Mouse (Mus musculus) limb, embryonic 13.5 days (tissue): ENCODE measurements around the gene Fzd7. TPM values are rescaled to one million over a fixed set of nuclear protein-coding genes. Genes with fewer than 3 reads are reported as not detected.

ENCODE experiments used
- ATAC-seq: fragments of 200-750 bp; cut with Nextera tagmentation; 2 replicates; pipeline ENCODE4 v1.8.0; 2017; ENCODE audit warnings: low read depth, moderate number of reproducible peaks, moderate TSS enrichment; ENCODE audit not compliant: low FRiP score
- H3K27ac ChIP-seq: fragments of 300-500 bp; sonication (generic); 2 replicates; pipeline ENCODE4 v1.5.1; 2015; ENCODE audit warnings: inconsistent platforms, mild to moderate bottlenecking, moderate library complexity
- H3K27me3 ChIP-seq: fragments of 300-500 bp; sonication (generic); 2 replicates; pipeline ENCODE4 v1.6.1; 2015; ENCODE audit warnings: mild to moderate bottlenecking, inconsistent platforms
- H3K36me3 ChIP-seq: fragments of 300-500 bp; sonication (generic); 2 replicates; pipeline ENCODE4 v1.6.1; 2015; ENCODE audit warnings: inconsistent platforms, mild to moderate bottlenecking, moderate library complexity
- H3K4me1 ChIP-seq: fragments of 300-500 bp; sonication (generic); 2 replicates; pipeline ENCODE4 v1.6.1; 2015; ENCODE audit warnings: inconsistent platforms
- H3K4me2 ChIP-seq: fragments of 300-500 bp; sonication (generic); replicated peaks from 2 replicates; pipeline ENCODE4 v1.6.1; 2015; ENCODE audit warnings: inconsistent platforms, mild to moderate bottlenecking, moderate library complexity
- H3K4me3 ChIP-seq: fragments of 300-500 bp; sonication (generic); 2 replicates; pipeline ENCODE4 v1.5.1; 2015; ENCODE audit warnings: moderate library complexity, mild to moderate bottlenecking, inconsistent platforms
- H3K9ac ChIP-seq: fragments of 300-500 bp; sonication (generic); 2 replicates; pipeline ENCODE4 v1.6.1; 2015; ENCODE audit warnings: mild to moderate bottlenecking, inconsistent platforms
- H3K9me3 ChIP-seq: fragments of 300-500 bp; sonication (generic); 2 replicates; pipeline ENCODE4 v1.6.1; 2016; ENCODE audit warnings: inconsistent platforms
- WGBS: fragments of 180-500 bp; shearing (Covaris S2); methylation state at CpG from one replicate; pipeline ENCODE4 v1.1.7; 2015; 5-methylcytosine and 5-hydroxymethylcytosine counted together
- polyA plus RNA-seq: library from polyadenylated mRNA; unstranded; fragments of >200 nt; fragmentation: Nextera tagmentation; extraction: Ambion mirVana; gene quantifications from 2 replicates; pipeline ENCODE4 v1.2.1, GENCODE M21; 2015

Fzd7 gene
- polyA plus RNA-seq, 1 experiment from 2014 or later = 13.4 TPM

GRCm38 (mm10) chr1:59472368-59473180 lies 9.7 kb upstream of the Fzd7 start:
- no peak for ATAC-seq
- Histone ChIP-seq H3K4me3 (no peak overlapping the region), H3K9ac (no peak overlapping the region), H3K27ac (no peak overlapping the region), H3K4me1 (peaks cover 31% of the 10 kb centered on the region), H3K36me3 (no peaks in the 10 kb centered on the region), H3K4me2 (peak overlapping the region; percentile 29), H3K27me3 (no peaks in the 10 kb centered on the region), H3K9me3 (no peaks in the 10 kb centered on the region)
- 7% methylated on average over 9 of the region's 11 CpGs for WGBS

DNA sequence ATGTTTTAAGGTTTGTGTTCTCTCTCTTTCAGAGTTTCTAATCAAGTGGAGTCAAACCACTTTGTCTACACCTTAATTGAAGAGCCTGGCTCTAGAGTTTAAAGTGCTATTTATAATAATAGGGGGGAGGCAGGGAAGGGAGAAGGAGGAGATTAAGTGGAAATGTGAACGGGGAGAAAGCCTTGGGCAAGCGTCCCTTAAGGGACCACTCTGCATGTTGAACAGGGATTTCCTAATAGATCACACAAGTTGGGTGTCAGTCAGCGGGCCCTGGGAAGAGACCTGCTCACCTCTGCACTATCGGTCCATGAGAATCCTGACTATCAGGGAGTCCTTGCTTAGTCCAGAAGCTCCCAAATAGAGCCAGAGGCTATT lies 9.1 kb upstream of the Fzd7 start:
- Histone ChIP-seq H3K4me2 (peak overlapping the region; percentile 29), H3K4me3 (no peak overlapping the region), H3K9me3 (no peaks in the 10 kb centered on the region), H3K27me3 (no peaks in the 10 kb centered on the region), H3K9ac (no peak overlapping the region), H3K4me1 (peaks cover 31% of the 10 kb centered on the region), H3K36me3 (no peaks in the 10 kb centered on the region), H3K27ac (no peak overlapping the region)
- WGBS = 12% methylated on average over 4 of the region's 4 CpGs
- ATAC-seq = no peak

DNA sequence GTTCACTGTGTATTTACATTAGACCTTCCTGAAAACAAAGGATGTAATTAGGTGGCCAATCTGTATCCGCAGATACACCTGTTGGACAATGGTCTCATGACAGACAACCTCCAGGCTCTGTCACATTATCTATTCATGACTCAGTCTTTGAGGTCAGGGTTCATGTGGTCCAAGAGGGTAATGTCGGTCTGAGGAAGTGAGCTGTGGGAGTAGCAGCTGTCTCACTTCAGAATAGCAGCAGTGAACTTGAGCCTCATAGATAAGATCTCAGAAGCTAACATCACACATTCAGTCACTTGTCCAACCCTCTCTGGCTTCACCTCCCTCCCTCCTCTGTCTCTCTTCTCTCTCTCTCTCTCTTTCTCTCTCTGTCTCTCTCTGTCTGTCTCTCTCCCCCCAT lies 6.6 kb upstream of the Fzd7 start:
- no peak overlapping the region for H3K4me2 ChIP-seq
- ATAC-seq = no peak
- H3K4me1 ChIP-seq = peaks cover 37% of the 10 kb centered on the region
- H3K27me3 ChIP-seq = no peaks in the 10 kb centered on the region
- 52% methylated on average over 2 of the region's 2 CpGs for WGBS
- H3K27ac ChIP-seq = no peak overlapping the region
- no peak overlapping the region for H3K4me3 ChIP-seq
- no peaks in the 10 kb centered on the region for H3K36me3 ChIP-seq
- no peaks in the 10 kb centered on the region for H3K9me3 ChIP-seq
- no peak overlapping the region for H3K9ac ChIP-seq

DNA sequence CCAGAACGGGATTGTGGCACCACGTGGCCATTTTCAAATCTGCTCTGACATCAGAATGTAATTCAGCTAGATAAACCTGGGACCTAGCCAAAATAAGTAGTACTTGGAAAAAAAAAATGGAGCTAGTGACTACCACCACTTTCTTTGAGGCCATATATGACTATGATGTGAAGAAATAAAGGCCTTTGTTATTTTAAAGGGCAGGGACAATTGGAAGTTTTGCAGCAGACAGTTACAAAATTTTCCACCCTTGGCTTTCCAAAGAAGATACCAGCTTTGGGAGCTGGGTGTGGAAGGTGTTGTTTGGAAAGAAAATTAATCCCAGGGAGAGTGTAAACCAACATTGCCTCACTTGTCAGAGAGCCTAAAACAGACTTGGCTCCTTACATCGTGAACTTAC lies 3.3 kb upstream of the Fzd7 start:
- no peak for ATAC-seq
- 80% methylated on average over 3 of the region's 3 CpGs for WGBS
- no peaks in the 10 kb centered on the region for H3K27me3 ChIP-seq
- H3K4me3 ChIP-seq = no peak overlapping the region
- no peak overlapping the region for H3K27ac ChIP-seq
- peaks cover 21% of the 10 kb centered on the region for H3K4me1 ChIP-seq
- H3K9me3 ChIP-seq = no peaks in the 10 kb centered on the region
- H3K9ac ChIP-seq = no peak overlapping the region
- no peak overlapping the region for H3K4me2 ChIP-seq
- H3K36me3 ChIP-seq = no peaks in the 10 kb centered on the region

DNA sequence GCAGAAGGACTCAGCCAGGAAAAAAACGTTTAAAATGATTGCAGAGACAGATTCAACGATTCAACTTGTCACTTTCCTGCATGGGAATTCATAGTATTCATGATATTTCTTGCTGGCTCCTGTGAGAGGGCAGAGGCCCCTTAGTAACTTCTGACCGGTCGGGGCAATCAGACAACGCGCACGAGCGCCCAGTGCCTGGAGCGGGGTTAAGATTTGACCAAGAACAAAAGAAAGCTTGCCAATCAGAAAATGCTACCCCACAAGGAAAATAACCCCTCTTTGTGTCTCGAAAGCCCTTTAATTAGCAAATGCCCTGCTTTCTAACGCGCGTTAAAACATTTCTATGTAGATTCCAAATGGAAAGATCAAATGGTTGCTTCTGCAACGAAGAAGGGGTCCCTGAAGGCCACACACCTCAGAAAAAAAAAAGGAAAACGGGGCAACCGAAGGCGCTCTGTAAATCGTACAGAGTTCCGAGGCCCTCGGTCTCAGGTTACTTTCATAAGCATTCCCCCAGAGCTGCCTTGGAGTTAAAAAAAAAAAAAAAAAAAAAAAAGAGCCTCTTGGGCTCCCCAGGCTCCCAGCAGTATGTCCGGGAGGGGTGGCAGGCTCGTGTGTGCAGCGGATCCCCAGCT lies 1.3 kb upstream of the Fzd7 start:
- peak overlapping the region; percentile 93 for H3K4me3 ChIP-seq
- peak overlapping the region; percentile 74 for H3K4me2 ChIP-seq
- H3K4me1 ChIP-seq = peaks cover 37% of the 10 kb centered on the region
- no peaks in the 10 kb centered on the region for H3K27me3 ChIP-seq
- ATAC-seq = no peak
- 0 out of 2 replicates have a peak, but pooled peaks cover 6% of the 10 kb centered on the region for H3K36me3 ChIP-seq
- peak overlapping the region; percentile 99 for H3K27ac ChIP-seq
- no peaks in the 10 kb centered on the region for H3K9me3 ChIP-seq
- under 1% methylated on average over 23 of the region's 23 CpGs for WGBS
- H3K9ac ChIP-seq = peak overlapping the region; percentile 72

- Histone ChIP-seq H3K4me2 (peak overlapping the region; percentile 99), H3K4me1 (peaks cover 43% of the 10 kb centered on the region), H3K36me3 (peaks cover 9% of the 10 kb centered on the region; the same call in 1 of the 2 replicates), H3K27me3 (no peaks in the 10 kb centered on the region), H3K4me3 (peak overlapping the region; percentile 93), H3K9me3 (no peaks in the 10 kb centered on the region), H3K27ac (peak overlapping the region; percentile 99), H3K9ac (peak overlapping the region; percentile 98)
- under 1% methylated on average over 57 of the region's 57 CpGs for WGBS
- ATAC-seq = peak; percentile 95
These were observed 550 bp upstream of the Fzd7 start for GRCm38 (mm10) chr1:59481456-59482291.

GRCm38 (mm10) chr1:59482696-59483520 lies 684 bp downstream of the Fzd7 start:
- H3K27ac ChIP-seq = peak overlapping the region; percentile 98
- no peaks in the 10 kb centered on the region for H3K27me3 ChIP-seq

DNA sequence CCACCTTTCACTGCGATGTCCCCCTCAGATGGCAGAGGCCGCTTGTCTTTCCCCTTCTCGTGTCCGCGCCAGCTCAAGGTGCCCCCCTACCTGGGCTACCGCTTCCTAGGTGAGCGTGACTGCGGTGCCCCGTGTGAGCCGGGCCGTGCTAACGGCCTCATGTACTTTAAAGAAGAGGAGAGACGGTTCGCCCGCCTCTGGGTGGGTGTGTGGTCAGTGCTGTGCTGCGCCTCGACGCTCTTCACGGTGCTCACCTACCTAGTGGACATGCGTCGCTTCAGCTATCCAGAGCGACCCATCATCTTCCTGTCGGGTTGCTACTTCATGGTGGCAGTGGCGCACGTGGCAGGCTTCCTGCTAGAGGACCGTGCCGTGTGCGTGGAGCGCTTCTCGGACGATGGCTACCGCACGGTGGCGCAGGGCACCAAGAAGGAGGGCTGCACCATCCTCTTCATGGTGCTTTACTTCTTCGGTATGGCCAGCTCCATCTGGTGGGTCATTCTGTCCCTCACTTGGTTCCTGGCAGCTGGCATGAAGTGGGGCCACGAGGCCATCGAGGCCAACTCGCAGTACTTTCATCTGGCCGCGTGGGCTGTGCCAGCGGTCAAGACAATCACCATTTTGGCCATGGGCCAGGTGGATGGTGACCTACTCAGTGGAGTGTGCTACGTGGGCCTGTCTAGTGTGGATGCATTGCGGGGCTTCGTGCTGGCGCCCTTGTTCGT lies 1.5 kb downstream of the Fzd7 start:
- WGBS = 2% methylated on average over 46 of the region's 46 CpGs

More at GRCm38 (mm10) chr1:59482696-59483520, 684 bp downstream of the Fzd7 start:
- H3K4me1 ChIP-seq = peaks cover 55% of the 10 kb centered on the region
- H3K36me3 ChIP-seq = peaks cover 13% of the 10 kb centered on the region
- H3K9me3 ChIP-seq = no peaks in the 10 kb centered on the region
- WGBS = under 1% methylated on average over 81 of the region's 88 CpGs
- no peak for ATAC-seq
- H3K4me2 ChIP-seq = peak overlapping the region; percentile 99
- H3K9ac ChIP-seq = peak overlapping the region; percentile 98
- peak overlapping the region; percentile 93 for H3K4me3 ChIP-seq

GRCm38 (mm10) chr1:59484314-59484713 lies 2.1 kb downstream of the Fzd7 start:
- Histone ChIP-seq H3K4me3 (peak overlapping the region; percentile 93), H3K27me3 (no peaks in the 10 kb centered on the region), H3K9ac (peak overlapping the region; percentile 98), H3K27ac (peak overlapping the region; percentile 98; the same call in 1 of the 2 replicates), H3K36me3 (peaks cover 17% of the 10 kb centered on the region), H3K4me2 (peak overlapping the region; percentile 99), H3K9me3 (no peaks in the 10 kb centered on the region), H3K4me1 (peaks cover 68% of the 10 kb centered on the region)
- 5% methylated on average over 21 of the region's 21 CpGs for WGBS
- ATAC-seq = no peak

More for the DNA sequence above, 1.5 kb downstream of the Fzd7 start:
- Histone ChIP-seq H3K27me3 (no peaks in the 10 kb centered on the region), H3K27ac (peak overlapping the region; percentile 98; the same call in 1 of the 2 replicates), H3K9me3 (no peaks in the 10 kb centered on the region), H3K4me1 (peaks cover 62% of the 10 kb centered on the region), H3K4me2 (peak overlapping the region; percentile 99), H3K4me3 (peak overlapping the region; percentile 93), H3K9ac (peak overlapping the region; percentile 98), H3K36me3 (peaks cover 13% of the 10 kb centered on the region)
- ATAC-seq = peak; percentile 22

- Histone ChIP-seq H3K4me2 (peak overlapping the region; percentile 99), H3K36me3 (peaks cover 20% of the 10 kb centered on the region), H3K9me3 (no peaks in the 10 kb centered on the region), H3K4me1 (peaks cover 64% of the 10 kb centered on the region), H3K9ac (peak overlapping the region; percentile 98), H3K4me3 (peak overlapping the region; percentile 93), H3K27me3 (no peaks in the 10 kb centered on the region), H3K27ac (peak overlapping the region; percentile 98; the same call in 1 of the 2 replicates)
- 4% methylated on average over 16 of the region's 16 CpGs for WGBS
- ATAC-seq = no peak
These were observed 2.9 kb downstream of the Fzd7 start for GRCm38 (mm10) chr1:59484791-59485785.
